Mouse (Mus musculus): Measurements from ENCODE around the gene Slc1a7. TPM values are rescaled to one million over a fixed set of nuclear protein-coding genes. Genes with fewer than 3 reads are reported as not detected.
A peak's percentile ranks its signal among the peaks of the same experiment; 100 is the strongest.

Slc1a7 gene
- total RNA-seq, 2 experiments from 2014 or later: 0.13 to 0.37 TPM

GRCm38 (mm10) chr4:107966416-107967109, 1.6 kb upstream of the Slc1a7 start:
- intact Hi-C loops (cut with DNase I): no loop called here
- no peak for DNase-seq

- intact Hi-C loops (cut with DNase I): no loop called here
- peak in 1 of 2 experiments; percentile 38 for DNase-seq
Observed at GRCm38 (mm10) chr4:107969781-107970180, 1.6 kb downstream of the Slc1a7 start.

- DNase-seq: no peak
- intact Hi-C loops (cut with DNase I): no loop called here
Observed at GRCm38 (mm10) chr4:107971162-107971561, 3.0 kb downstream of the Slc1a7 start.

GRCm38 (mm10) chr4:107974527-107974926, 6.4 kb downstream of the Slc1a7 start:
- intact Hi-C loops (cut with DNase I): no loop called here

GRCm38 (mm10) chr4:107975004-107975403, 6.9 kb downstream of the Slc1a7 start:
- intact Hi-C loops (cut with DNase I): no loop called here
- DNase-seq: peak in 1 of 2 experiments; percentile 41

More at GRCm38 (mm10) chr4:107974527-107974926, 6.4 kb downstream of the Slc1a7 start:
- DNase-seq: no peak

GRCm38 (mm10) chr4:107977593-107977992, 9.5 kb downstream of the Slc1a7 start:
- intact Hi-C loops (cut with DNase I): no loop called here
- no peak for DNase-seq

- DNase-seq: no peak
- intact Hi-C loops (cut with DNase I): no loop called here
Observed at GRCm38 (mm10) chr4:107979530-107979929, 11.4 kb downstream of the Slc1a7 start.

- intact Hi-C loops (cut with DNase I): no loop called here
Observed at GRCm38 (mm10) chr4:107980002-107980600, 12.0 kb downstream of the Slc1a7 start.

GRCm38 (mm10) chr4:107983717-107984116, 15.6 kb downstream of the Slc1a7 start:
- no peak for DNase-seq
- intact Hi-C loops (cut with DNase I): no loop called here

More at GRCm38 (mm10) chr4:107980002-107980600, 12.0 kb downstream of the Slc1a7 start:
- no peak for DNase-seq

- peak; percentile 58 to 76 for DNase-seq
- intact Hi-C loops (cut with DNase I): no loop called here
Observed at GRCm38 (mm10) chr4:107984282-107984981, 16.3 kb downstream of the Slc1a7 start.

GRCm38 (mm10) chr4:107985812-107986211, 17.7 kb downstream of the Slc1a7 start:
- intact Hi-C loops (cut with DNase I): no loop called here
- DNase-seq: no peak

- DNase-seq: no peak
- intact Hi-C loops (cut with DNase I): no loop called here
Observed at GRCm38 (mm10) chr4:107986386-107987168, 18.4 kb downstream of the Slc1a7 start.

GRCm38 (mm10) chr4:107988931-107989330, 20.8 kb downstream of the Slc1a7 start:
- no peak for DNase-seq

GRCm38 (mm10) chr4:107990818-107991217, 22.7 kb downstream of the Slc1a7 start:
- intact Hi-C loops (cut with DNase I): no loop called here
- DNase-seq: no peak

More at GRCm38 (mm10) chr4:107988931-107989330, 20.8 kb downstream of the Slc1a7 start:
- intact Hi-C loops (cut with DNase I): no loop called here

- intact Hi-C loops (cut with DNase I): no loop called here
Observed at GRCm38 (mm10) chr4:107991879-107992278, 23.7 kb downstream of the Slc1a7 start.

GRCm38 (mm10) chr4:107995011-107995410, 26.9 kb downstream of the Slc1a7 start:
- no peak for DNase-seq
- intact Hi-C loops (cut with DNase I): no loop called here

More at GRCm38 (mm10) chr4:107991879-107992278, 23.7 kb downstream of the Slc1a7 start:
- no peak for DNase-seq

- intact Hi-C loops (cut with DNase I): no loop called here
- no peak for DNase-seq
Observed at GRCm38 (mm10) chr4:107995727-107996126, 27.6 kb downstream of the Slc1a7 start.

- intact Hi-C loops (cut with DNase I): no loop called here
Observed at GRCm38 (mm10) chr4:107996418-107996986, 28.4 kb downstream of the Slc1a7 start.

GRCm38 (mm10) chr4:107998641-107999332, 30.7 kb downstream of the Slc1a7 start:
- intact Hi-C loops (cut with DNase I): no loop called here
- peak; percentile 35 to 63 for DNase-seq

More at GRCm38 (mm10) chr4:107996418-107996986, 28.4 kb downstream of the Slc1a7 start:
- DNase-seq: no peak

Data from gastrocnemius, postnatal 36 days (tissue).